Mouse (Mus musculus) forelimb bud, embryonic 11.5 days (tissue): ENCODE data around the gene Rhoj.
"Not testable (repeated sequence)": the region's sequence is repeated elsewhere in the genome, so short reads cannot be mapped to it uniquely, and the experiment has no call there.

ENCODE experiments used
- DNase-seq: peaks from one replicate; pipeline ENCODE4 v3.0.0-alpha.2; 2012; ENCODE audit warnings: low read depth, low spot score

Rhoj gene

GRCm38 (mm10) chr12:75349537-75349936, 41.4 kb downstream of the Rhoj start:
- not testable (repeated sequence) for DNase-seq

GRCm38 (mm10) chr12:75350750-75351149, 42.6 kb downstream of the Rhoj start:
- DNase-seq: no peak

- DNase-seq: no peak
Measured at GRCm38 (mm10) chr12:75351846-75352245, 43.7 kb downstream of the Rhoj start.

- no peak for DNase-seq
Measured at GRCm38 (mm10) chr12:75352410-75352809, 44.3 kb downstream of the Rhoj start.

GRCm38 (mm10) chr12:75354354-75354753, 46.2 kb downstream of the Rhoj start:
- DNase-seq: no peak

- DNase-seq: no peak
Measured at GRCm38 (mm10) chr12:75357781-75358180, 49.7 kb downstream of the Rhoj start.

- DNase-seq: no peak
Measured at GRCm38 (mm10) chr12:75358714-75359113, 50.6 kb downstream of the Rhoj start.

- no peak for DNase-seq
Measured at GRCm38 (mm10) chr12:75359500-75359899, 51.4 kb downstream of the Rhoj start.

- no peak for DNase-seq
Measured at GRCm38 (mm10) chr12:75359921-75360482, 51.9 kb downstream of the Rhoj start.

- DNase-seq: no peak
Measured at GRCm38 (mm10) chr12:75362456-75362855, 54.3 kb downstream of the Rhoj start.

- no peak for DNase-seq
Measured at GRCm38 (mm10) chr12:75364416-75364815, 56.3 kb downstream of the Rhoj start.

- DNase-seq: no peak
Measured at GRCm38 (mm10) chr12:75365621-75366124, 57.6 kb downstream of the Rhoj start.

GRCm38 (mm10) chr12:75367371-75367770, 59.2 kb downstream of the Rhoj start:
- DNase-seq: no peak

- no peak for DNase-seq
Measured at GRCm38 (mm10) chr12:75368527-75368926, 60.4 kb downstream of the Rhoj start.

GRCm38 (mm10) chr12:75369418-75369851, 61.3 kb downstream of the Rhoj start:
- DNase-seq: no peak

- DNase-seq: no peak
Measured at GRCm38 (mm10) chr12:75374437-75374836, 66.3 kb downstream of the Rhoj start.

GRCm38 (mm10) chr12:75375060-75375459, 66.9 kb downstream of the Rhoj start:
- DNase-seq: no peak

- DNase-seq: no peak
Measured at GRCm38 (mm10) chr12:75376126-75376525, 68.0 kb downstream of the Rhoj start.

GRCm38 (mm10) chr12:75386731-75387130, 78.6 kb downstream of the Rhoj start:
- DNase-seq: no peak

GRCm38 (mm10) chr12:75387156-75387555, 79.0 kb downstream of the Rhoj start:
- DNase-seq: peak; percentile 49

- no peak for DNase-seq
Measured at GRCm38 (mm10) chr12:75387846-75388245, 79.7 kb downstream of the Rhoj start.

- DNase-seq: no peak
Measured at GRCm38 (mm10) chr12:75388521-75388920, 80.4 kb downstream of the Rhoj start.

- peak; percentile 58 for DNase-seq
Measured at GRCm38 (mm10) chr12:75389308-75390135, 81.4 kb downstream of the Rhoj start.
